Mouse (Mus musculus) heart, embryonic 12.5 days (tissue): Measurements from ENCODE around the gene Brsk1. TPM values are rescaled to one million over a fixed set of nuclear protein-coding genes. Genes with fewer than 3 reads are reported as not detected.

Experiments
- ATAC-seq: fragments of 200-750 bp; cut with Nextera tagmentation; 2 replicates; pipeline ENCODE4 v1.8.0; 2017; ENCODE audit warnings: moderate TSS enrichment, moderate library complexity; ENCODE audit not compliant: insufficient number of reproducible peaks, low FRiP score
- H3K27ac ChIP-seq: fragments of 300-500 bp; sonication (generic); 2 replicates; pipeline ENCODE4 v1.5.1; 2016; ENCODE audit warnings: mild to moderate bottlenecking, moderate library complexity; ENCODE audit not compliant: poor library complexity, severe bottlenecking
- H3K27me3 ChIP-seq: fragments of 300-500 bp; sonication (generic); replicated peaks from 2 replicates; pipeline ENCODE4 v1.6.1; 2016; ENCODE audit warnings: mild to moderate bottlenecking, moderate library complexity
- H3K36me3 ChIP-seq: fragments of 300-500 bp; sonication (generic); 2 replicates; pipeline ENCODE4 v1.6.1; 2016; ENCODE audit warnings: mild to moderate bottlenecking, moderate library complexity
- H3K4me1 ChIP-seq: fragments of 300-500 bp; sonication (generic); replicated peaks from 2 replicates; pipeline ENCODE4 v1.6.1; 2016; ENCODE audit warnings: mild to moderate bottlenecking
- H3K4me2 ChIP-seq: fragments of 300-500 bp; sonication (generic); 2 replicates; pipeline ENCODE4 v1.6.1; 2016; ENCODE audit warnings: mild to moderate bottlenecking, moderate library complexity
- H3K4me3 ChIP-seq: fragments of 300-500 bp; sonication (generic); 2 replicates; pipeline ENCODE4 v1.5.1; 2016; ENCODE audit warnings: mild to moderate bottlenecking
- H3K9ac ChIP-seq: fragments of 300-500 bp; sonication (generic); 2 replicates; pipeline ENCODE4 v1.6.1; 2016; ENCODE audit warnings: mild to moderate bottlenecking, moderate library complexity
- H3K9me3 ChIP-seq: fragments of 300-500 bp; sonication (generic); replicated peaks from 2 replicates; pipeline ENCODE4 v1.6.1; 2016; ENCODE audit warnings: mild to moderate bottlenecking, moderate library complexity
- WGBS: fragments of 180-500 bp; shearing (Covaris S2); methylation state at CpG from one replicate; pipeline ENCODE4 v1.1.7; 2016; 5-methylcytosine and 5-hydroxymethylcytosine counted together
- polyA plus RNA-seq: library from polyadenylated mRNA; unstranded; fragments of >200 nt; fragmentation: Nextera tagmentation; extraction: Ambion mirVana; gene quantifications from 2 replicates; pipeline ENCODE4 v1.2.1, GENCODE M21; 2016

The Brsk1 gene
- polyA plus RNA-seq, 1 experiment from 2014 or later: 1.0 TPM

GRCm38 (mm10) chr7:4669156-4669555 is 21.2 kb upstream of the Brsk1 start:
- Histone ChIP-seq H3K9me3 (no peaks in the 10 kb centered on the region), H3K9ac (no peak overlapping the region), H3K27me3 (no peaks in the 10 kb centered on the region), H3K27ac (no peak overlapping the region), H3K4me3 (no peak overlapping the region), H3K4me1 (no peaks in the 10 kb centered on the region), H3K36me3 (peaks cover 71% of the 10 kb centered on the region), H3K4me2 (no peak overlapping the region)
- WGBS: 95% methylated on average over 9 of the region's 9 CpGs
- no peak for ATAC-seq

DNA sequence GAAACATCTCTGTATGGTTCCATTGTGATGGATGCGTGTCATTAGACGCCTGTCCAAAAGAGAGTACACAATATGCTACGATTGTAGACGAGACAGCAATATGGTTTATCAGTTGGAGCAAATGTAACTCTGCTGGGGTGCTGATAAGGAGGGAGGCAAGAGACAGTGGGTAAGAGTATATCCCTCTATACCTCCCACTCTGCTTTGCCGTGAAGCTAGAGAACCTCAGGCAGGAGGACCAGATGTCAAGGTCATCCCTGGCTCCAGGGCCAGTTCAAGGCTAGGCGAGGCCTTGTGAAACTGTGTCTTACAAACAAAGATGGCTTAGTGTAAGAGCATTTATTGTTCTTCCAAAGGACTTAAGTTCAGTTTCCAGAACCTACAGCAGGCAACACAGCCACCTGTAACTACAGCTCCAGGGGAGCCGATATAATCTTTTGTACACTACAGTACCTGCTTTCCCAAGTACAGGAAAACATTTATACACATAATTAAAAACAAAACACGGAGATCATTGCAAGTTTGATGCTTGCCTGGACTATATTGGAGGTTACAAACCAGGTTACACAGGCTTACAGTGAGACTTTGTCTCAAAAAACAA is 19.6 kb upstream of the Brsk1 start:
- Histone ChIP-seq H3K27ac (no peak overlapping the region), H3K9ac (no peak overlapping the region), H3K4me2 (no peak overlapping the region), H3K4me1 (no peaks in the 10 kb centered on the region), H3K4me3 (no peak overlapping the region), H3K27me3 (no peaks in the 10 kb centered on the region), H3K36me3 (peaks cover 70% of the 10 kb centered on the region), H3K9me3 (no peaks in the 10 kb centered on the region)
- peak; percentile 57; the same call in 1 of the 2 replicates for ATAC-seq
- 80% methylated on average over 8 of the region's 8 CpGs for WGBS

- H3K4me1 ChIP-seq: no peaks in the 10 kb centered on the region
- no peak overlapping the region for H3K4me2 ChIP-seq
- 84% methylated on average over 4 of the region's 4 CpGs for WGBS
- no peak overlapping the region for H3K9ac ChIP-seq
- H3K4me3 ChIP-seq: no peak overlapping the region
- ATAC-seq: no peak
- peaks cover 69% of the 10 kb centered on the region for H3K36me3 ChIP-seq
- H3K9me3 ChIP-seq: no peaks in the 10 kb centered on the region
- H3K27ac ChIP-seq: no peak overlapping the region
- no peaks in the 10 kb centered on the region for H3K27me3 ChIP-seq
These were observed 18.4 kb upstream of the Brsk1 start for GRCm38 (mm10) chr7:4671956-4672355.

DNA sequence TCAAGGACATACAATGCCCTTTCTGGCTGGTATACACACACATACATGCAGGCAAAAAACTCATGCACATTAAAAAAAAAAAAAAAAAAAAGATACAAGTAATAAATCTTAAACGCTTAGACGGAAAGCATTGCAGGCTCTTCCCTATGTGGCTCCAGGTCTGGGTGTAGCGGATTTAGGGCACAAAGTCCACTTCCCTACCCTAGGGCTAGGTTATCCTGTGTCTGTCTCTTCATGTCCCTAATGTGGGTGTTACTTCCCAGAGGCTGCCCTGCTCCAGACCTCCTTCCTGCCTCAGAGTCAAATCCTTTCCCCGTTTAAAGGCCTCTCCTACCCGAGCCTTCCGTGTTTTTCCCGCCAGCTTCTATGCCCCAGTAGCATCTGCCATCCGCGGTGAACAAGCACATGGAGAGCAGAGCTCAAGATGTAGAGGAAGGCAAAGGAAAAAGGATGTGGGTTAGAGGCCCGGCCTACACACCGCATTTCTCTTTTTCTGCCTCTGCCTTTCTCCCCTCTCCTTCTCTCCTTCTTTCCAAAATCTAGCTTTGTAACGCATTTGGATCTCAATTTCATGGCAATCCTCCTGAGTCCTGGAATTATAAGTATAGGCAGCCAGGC is 16.2 kb upstream of the Brsk1 start:
- WGBS: 91% methylated on average over 12 of the region's 12 CpGs
- ATAC-seq: no peak
- Histone ChIP-seq H3K4me1 (no peaks in the 10 kb centered on the region), H3K27ac (no peak overlapping the region), H3K9me3 (no peaks in the 10 kb centered on the region), H3K4me2 (no peak overlapping the region), H3K4me3 (no peak overlapping the region), H3K27me3 (no peaks in the 10 kb centered on the region), H3K36me3 (peaks cover 66% of the 10 kb centered on the region), H3K9ac (no peak overlapping the region)

DNA sequence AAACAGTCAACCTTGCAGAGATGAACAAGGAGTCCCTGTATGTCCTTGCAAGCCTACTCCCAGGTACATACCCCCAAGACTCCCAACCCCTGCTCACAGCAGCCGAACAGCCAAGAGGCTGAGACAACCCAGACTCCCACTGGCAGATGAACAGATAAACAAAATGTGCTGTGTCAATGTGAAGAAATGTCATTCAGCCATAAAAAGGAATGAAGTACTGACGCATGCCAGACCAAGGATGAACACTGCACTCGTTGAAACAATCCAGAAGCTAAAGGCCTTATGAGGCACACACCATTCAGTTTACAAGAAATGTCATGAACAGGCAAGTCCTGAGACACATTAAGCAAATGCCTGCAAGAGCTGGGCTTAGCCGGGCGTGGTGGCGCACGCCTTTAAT is 15.2 kb upstream of the Brsk1 start:
- H3K4me2 ChIP-seq: no peak overlapping the region
- ATAC-seq: no peak
- H3K4me1 ChIP-seq: no peaks in the 10 kb centered on the region
- no peak overlapping the region for H3K4me3 ChIP-seq
- no peaks in the 10 kb centered on the region for H3K27me3 ChIP-seq
- H3K27ac ChIP-seq: no peak overlapping the region
- 65% methylated on average over 7 of the region's 7 CpGs for WGBS
- H3K9me3 ChIP-seq: no peaks in the 10 kb centered on the region
- peaks cover 66% of the 10 kb centered on the region for H3K36me3 ChIP-seq
- H3K9ac ChIP-seq: no peak overlapping the region

GRCm38 (mm10) chr7:4683307-4683706 is 7.1 kb upstream of the Brsk1 start:
- H3K36me3 ChIP-seq: peaks cover 25% of the 10 kb centered on the region
- H3K4me3 ChIP-seq: no peak overlapping the region
- no peaks in the 10 kb centered on the region for H3K9me3 ChIP-seq
- WGBS: 87% methylated on average over 5 of the region's 5 CpGs
- ATAC-seq: no peak
- H3K4me1 ChIP-seq: peaks cover 6% of the 10 kb centered on the region
- H3K4me2 ChIP-seq: no peak overlapping the region
- H3K27me3 ChIP-seq: no peaks in the 10 kb centered on the region
- H3K27ac ChIP-seq: no peak overlapping the region
- no peak overlapping the region for H3K9ac ChIP-seq

GRCm38 (mm10) chr7:4684203-4684602 is 6.2 kb upstream of the Brsk1 start:
- H3K4me3 ChIP-seq: peak overlapping the region; percentile 82
- H3K27me3 ChIP-seq: no peaks in the 10 kb centered on the region
- peaks cover 6% of the 10 kb centered on the region for H3K4me1 ChIP-seq
- H3K36me3 ChIP-seq: peaks cover 21% of the 10 kb centered on the region
- peak overlapping the region; percentile 67 for H3K9ac ChIP-seq
- H3K27ac ChIP-seq: peak overlapping the region; percentile 50; the same call in 1 of the 2 replicates
- peak overlapping the region; percentile 94 for H3K4me2 ChIP-seq
- H3K9me3 ChIP-seq: no peaks in the 10 kb centered on the region
- ATAC-seq: peak; percentile 2; the same call in 1 of the 2 replicates
- WGBS: 5% methylated on average over 13 of the region's 13 CpGs

DNA sequence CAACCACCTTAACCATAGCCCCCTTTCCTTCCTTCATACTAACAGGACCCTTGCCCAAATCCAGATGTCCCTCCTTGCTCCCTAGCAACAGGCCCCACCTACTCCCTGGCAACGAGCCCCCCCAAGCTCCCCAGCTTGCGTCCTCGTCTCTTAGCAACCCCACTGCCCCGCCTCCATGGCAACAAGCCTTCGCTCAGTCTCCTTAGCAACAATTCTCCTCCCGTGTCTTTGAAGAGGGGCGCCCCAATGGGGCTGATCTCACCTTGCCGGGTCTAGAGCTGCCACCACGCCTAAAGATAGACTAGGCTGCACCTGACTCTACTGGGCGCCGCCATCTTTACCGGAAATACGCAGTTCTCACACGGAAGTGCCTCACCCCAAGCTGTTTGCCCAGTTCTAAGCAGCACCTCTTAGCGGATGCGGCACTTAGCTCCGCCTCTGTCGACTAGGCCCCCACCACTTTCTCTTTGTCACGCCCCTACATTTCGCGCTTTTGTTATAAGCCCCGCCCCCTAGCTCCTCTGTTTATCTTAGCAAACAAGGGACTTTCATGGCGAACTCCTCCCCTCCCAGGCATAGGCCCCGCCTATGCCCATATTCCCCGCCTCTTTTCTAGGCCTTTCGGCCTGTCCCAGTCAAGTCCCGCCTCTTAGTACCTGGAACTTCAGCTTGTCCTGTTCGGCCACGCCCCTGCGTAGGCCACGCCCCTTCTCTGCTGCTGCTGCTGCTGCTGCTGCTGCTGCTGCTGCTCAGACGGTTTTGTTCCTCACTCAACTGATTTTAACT is 5.6 kb upstream of the Brsk1 start, which contains the start of gene Hspbp1:
Gene Hspbp1, minus strand, starts transcription at position 437 of the 786 bp plus-strand sequence.
- peak; percentile 97 for ATAC-seq
- Histone ChIP-seq H3K4me1 (peaks cover 6% of the 10 kb centered on the region), H3K4me3 (peak within 1 kb of the TSS; percentile 82), H3K4me2 (peak within 1 kb of the TSS; percentile 94), H3K27ac (peak within 1 kb of the TSS; percentile 50), H3K9me3 (no peaks in the 10 kb centered on the region), H3K36me3 (peaks cover 18% of the 10 kb centered on the region), H3K9ac (peak within 1 kb of the TSS; percentile 67), H3K27me3 (no peaks in the 10 kb centered on the region)
- under 1% methylated on average over 32 of the region's 32 CpGs for WGBS

DNA sequence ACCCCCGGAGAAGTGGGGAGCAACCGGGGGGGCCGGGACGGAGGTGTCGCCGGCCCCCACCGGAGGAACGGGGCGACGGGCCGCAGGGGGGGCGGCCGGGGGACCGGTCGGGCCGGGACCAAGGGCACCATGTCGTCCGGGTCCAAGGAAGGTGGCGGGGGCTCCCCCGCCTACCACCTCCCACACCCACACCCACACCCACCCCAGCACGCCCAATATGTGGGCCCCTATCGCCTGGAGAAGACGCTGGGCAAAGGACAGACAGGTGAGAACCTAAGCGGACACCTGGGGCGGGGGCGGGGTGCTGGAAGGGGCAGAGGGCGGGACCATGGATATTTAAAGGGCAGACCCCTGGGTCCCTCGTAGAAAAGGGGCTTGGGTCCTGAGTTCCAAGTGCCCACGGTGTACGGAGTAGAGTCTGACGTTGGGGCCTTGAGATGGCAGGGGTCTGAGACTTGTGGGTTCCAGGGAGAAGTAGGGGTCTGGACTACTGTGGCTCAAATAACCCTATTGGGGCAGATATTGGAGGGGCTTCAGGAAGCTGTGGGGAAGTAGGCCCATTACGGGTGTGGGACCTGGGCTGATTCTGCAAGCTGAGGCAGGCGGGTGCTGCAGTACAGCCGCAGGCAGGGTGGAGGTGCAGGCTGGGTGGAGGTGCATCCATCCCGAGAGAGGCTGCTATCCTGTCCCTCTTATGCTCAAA is 698 bp downstream of the Brsk1 start:
- ATAC-seq: peak; percentile 64
- Histone ChIP-seq H3K9ac (peak overlapping the region; percentile 99), H3K27me3 (no peaks in the 10 kb centered on the region), H3K27ac (peak overlapping the region; percentile 74), H3K9me3 (no peaks in the 10 kb centered on the region), H3K4me3 (peak overlapping the region; percentile 92), H3K4me2 (peak overlapping the region; percentile 97), H3K36me3 (peaks cover 36% of the 10 kb centered on the region), H3K4me1 (peaks cover 20% of the 10 kb centered on the region)
- 10% methylated on average over 19 of the region's 35 CpGs for WGBS

DNA sequence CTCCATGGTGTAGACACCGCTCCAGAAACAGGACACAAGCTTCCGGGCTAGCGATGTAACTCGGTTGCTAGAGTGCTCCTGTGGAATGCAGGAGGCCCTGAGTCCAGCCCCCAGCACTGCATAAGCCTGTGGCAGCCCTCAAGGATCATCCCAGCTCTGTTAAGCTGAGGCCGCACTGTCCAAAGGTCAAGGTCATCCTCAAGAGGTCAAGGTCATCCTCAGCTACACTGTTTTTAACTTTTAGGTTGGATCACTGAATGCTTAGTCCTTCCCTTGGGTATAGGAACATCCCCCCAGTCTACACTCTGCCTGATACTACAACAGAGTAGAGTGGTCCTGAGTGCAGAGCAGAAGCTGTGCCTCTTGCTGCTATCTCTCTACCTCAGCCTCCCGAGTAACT is 2.6 kb downstream of the Brsk1 start:
- 72% methylated on average over 6 of the region's 6 CpGs for WGBS
- H3K9me3 ChIP-seq: no peaks in the 10 kb centered on the region
- peaks cover 50% of the 10 kb centered on the region for H3K36me3 ChIP-seq
- H3K4me2 ChIP-seq: no peak overlapping the region
- no peak for ATAC-seq
- no peak overlapping the region for H3K27ac ChIP-seq
- peaks cover 20% of the 10 kb centered on the region for H3K4me1 ChIP-seq
- no peaks in the 10 kb centered on the region for H3K27me3 ChIP-seq
- H3K4me3 ChIP-seq: no peak overlapping the region
- no peak overlapping the region for H3K9ac ChIP-seq

- H3K4me2 ChIP-seq: no peak overlapping the region
- H3K4me3 ChIP-seq: no peak overlapping the region
- H3K27ac ChIP-seq: no peak overlapping the region
- H3K9ac ChIP-seq: no peak overlapping the region
- H3K27me3 ChIP-seq: no peaks in the 10 kb centered on the region
- no peaks in the 10 kb centered on the region for H3K4me1 ChIP-seq
- H3K36me3 ChIP-seq: peaks cover 62% of the 10 kb centered on the region
- H3K9me3 ChIP-seq: no peaks in the 10 kb centered on the region
- no peak for ATAC-seq
- 76% methylated on average over 8 of the region's 8 CpGs for WGBS
These were observed 11.9 kb downstream of the Brsk1 start for GRCm38 (mm10) chr7:4702334-4702733.
